Mouse (Mus musculus): Measurements from ENCODE around the gene Clba1. TPM values are rescaled to one million over a fixed set of nuclear protein-coding genes. Genes with fewer than 3 reads are reported as not detected.

The Clba1 gene
- polyA plus RNA-seq, 1 experiment from 2014 or later: 17.0 TPM

- 90% methylated on average over 9 of the region's 9 CpGs for WGBS
- no peak overlapping the region for H3K9ac ChIP-seq (ENCODE audit: low read length)
- H3K27me3 ChIP-seq (replicated peaks; ENCODE audit: control insufficient read depth, insufficient read depth, low read length): no peaks in the 10 kb centered on the region
- no peak overlapping the region for H3K4me3 ChIP-seq (ENCODE audit: low read depth, low read length)
- H3K9me3 ChIP-seq (replicated peaks; ENCODE audit: control insufficient read depth, low read length): no peaks in the 10 kb centered on the region
- H3K36me3 ChIP-seq (ENCODE audit: control insufficient read depth, insufficient read depth, low read length): no peaks in the 10 kb centered on the region
- H3K4me2 ChIP-seq (ENCODE audit: low read length): no peak overlapping the region
- ATAC-seq (no peak), DNase-seq (ENCODE audit: low spot score) (no peak)
- H3K27ac ChIP-seq (ENCODE audit: low read depth, low read length): no peak overlapping the region
- H3K4me1 ChIP-seq (ENCODE audit: control insufficient read depth, insufficient read depth, low read length): no peaks in the 10 kb centered on the region
Measured at GRCm38 (mm10) chr12:112858581-112859336, 50.0 kb downstream of the Clba1 start.

DNA sequence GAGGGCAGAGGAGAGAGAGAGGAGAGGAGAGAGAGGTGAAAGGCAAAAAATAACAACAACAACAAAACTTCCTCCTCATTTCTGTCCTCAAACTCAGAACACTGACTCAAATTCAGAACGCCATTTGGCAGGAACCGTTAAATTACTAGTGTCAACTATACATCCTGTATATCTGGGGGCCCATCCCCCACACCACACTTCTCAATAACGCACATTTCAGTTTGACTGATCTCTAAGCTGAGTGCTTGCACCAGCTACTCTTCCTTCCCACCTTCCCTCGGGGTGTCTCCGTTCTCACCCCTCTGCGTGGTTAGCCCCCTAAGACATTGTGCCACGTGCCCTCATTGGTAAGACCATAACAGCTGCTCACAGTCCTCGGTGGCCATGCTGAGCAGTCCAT lies 51.2 kb downstream of the Clba1 start:
- WGBS: 79% methylated on average over 8 of the region's 8 CpGs
- no peaks in the 10 kb centered on the region for H3K27me3 ChIP-seq (replicated peaks; ENCODE audit: control insufficient read depth, insufficient read depth, low read length)
- ATAC-seq: no peak

GRCm38 (mm10) chr12:112860765-112861164 lies 52.0 kb downstream of the Clba1 start:
- ATAC-seq (no peak), DNase-seq (ENCODE audit: low spot score) (no peak)
- 72% methylated on average over 7 of the region's 7 CpGs for WGBS
- Histone ChIP-seq H3K9me3 (replicated peaks; ENCODE audit: control insufficient read depth, low read length) (no peaks in the 10 kb centered on the region), H3K9ac (ENCODE audit: low read length) (no peak overlapping the region), H3K4me2 (ENCODE audit: low read length) (no peak overlapping the region), H3K36me3 (ENCODE audit: control insufficient read depth, insufficient read depth, low read length) (no peaks in the 10 kb centered on the region), H3K27ac (ENCODE audit: low read depth, low read length) (no peak overlapping the region), H3K4me3 (ENCODE audit: low read depth, low read length) (no peak overlapping the region), H3K4me1 (ENCODE audit: control insufficient read depth, insufficient read depth, low read length) (no peaks in the 10 kb centered on the region), H3K27me3 (replicated peaks; ENCODE audit: control insufficient read depth, insufficient read depth, low read length) (no peaks in the 10 kb centered on the region)

More for the DNA sequence above, 51.2 kb downstream of the Clba1 start:
- Histone ChIP-seq H3K9me3 (replicated peaks; ENCODE audit: control insufficient read depth, low read length) (no peaks in the 10 kb centered on the region), H3K9ac (ENCODE audit: low read length) (no peak overlapping the region), H3K36me3 (ENCODE audit: control insufficient read depth, insufficient read depth, low read length) (no peaks in the 10 kb centered on the region), H3K4me3 (ENCODE audit: low read depth, low read length) (no peak overlapping the region), H3K27ac (ENCODE audit: low read depth, low read length) (no peak overlapping the region), H3K4me2 (ENCODE audit: low read length) (no peak overlapping the region), H3K4me1 (ENCODE audit: control insufficient read depth, insufficient read depth, low read length) (no peaks in the 10 kb centered on the region)
- DNase-seq (ENCODE audit: low spot score): no peak

DNA sequence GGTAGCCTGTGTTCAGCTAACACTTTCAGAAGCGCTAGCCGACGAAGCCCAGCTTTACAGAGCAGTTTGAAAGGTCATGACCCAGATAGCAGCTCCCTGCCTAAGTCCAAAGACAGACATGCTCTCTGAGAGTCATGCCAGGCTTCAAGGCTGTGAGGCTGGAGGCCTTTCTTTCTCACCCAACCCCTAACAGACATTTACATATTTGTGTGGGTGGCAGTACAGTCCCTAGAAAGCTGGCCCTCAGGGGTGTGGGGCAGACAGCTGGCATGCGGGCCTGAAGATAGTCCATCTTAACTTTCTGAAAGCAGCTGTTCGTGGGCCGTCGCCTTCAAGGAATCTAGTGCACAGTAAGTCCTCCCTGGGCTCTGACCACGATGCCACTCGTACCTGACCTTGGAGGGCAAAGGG lies 53.2 kb downstream of the Clba1 start:
- no peak overlapping the region for H3K27ac ChIP-seq (ENCODE audit: low read depth, low read length)
- no peak overlapping the region for H3K4me3 ChIP-seq (ENCODE audit: low read depth, low read length)
- H3K36me3 ChIP-seq (ENCODE audit: control insufficient read depth, insufficient read depth, low read length): no peaks in the 10 kb centered on the region
- no peaks in the 10 kb centered on the region for H3K27me3 ChIP-seq (replicated peaks; ENCODE audit: control insufficient read depth, insufficient read depth, low read length)
- H3K9me3 ChIP-seq (replicated peaks; ENCODE audit: control insufficient read depth, low read length): no peaks in the 10 kb centered on the region
- DNase-seq (ENCODE audit: low spot score): no peak
- H3K4me2 ChIP-seq (ENCODE audit: low read length): no peak overlapping the region
- H3K9ac ChIP-seq (ENCODE audit: low read length): no peak overlapping the region
- ATAC-seq: no peak
- H3K4me1 ChIP-seq (ENCODE audit: control insufficient read depth, insufficient read depth, low read length): no peaks in the 10 kb centered on the region
- WGBS: 80% methylated on average over 9 of the region's 9 CpGs

GRCm38 (mm10) chr12:112864804-112865203 lies 56.1 kb downstream of the Clba1 start:
- 91% methylated on average over 7 of the region's 7 CpGs for WGBS
- Histone ChIP-seq H3K4me2 (ENCODE audit: low read length) (no peak overlapping the region), H3K9me3 (replicated peaks; ENCODE audit: control insufficient read depth, low read length) (no peaks in the 10 kb centered on the region), H3K4me3 (ENCODE audit: low read depth, low read length) (no peak overlapping the region), H3K9ac (ENCODE audit: low read length) (no peak overlapping the region), H3K4me1 (ENCODE audit: control insufficient read depth, insufficient read depth, low read length) (no peaks in the 10 kb centered on the region), H3K36me3 (ENCODE audit: control insufficient read depth, insufficient read depth, low read length) (no peaks in the 10 kb centered on the region), H3K27me3 (replicated peaks; ENCODE audit: control insufficient read depth, insufficient read depth, low read length) (no peaks in the 10 kb centered on the region), H3K27ac (ENCODE audit: low read depth, low read length) (no peak overlapping the region)
- no peak for DNase-seq (ENCODE audit: low spot score)
- no peak for ATAC-seq

Other genes with a start within 250 kb of the Clba1 start
- 2.6 and 2.9 TPM in 2 replicates for gene Inf2, start 220.2 kb upstream of the Clba1 start, polyA plus RNA-seq (2014; fragmentation: Nextera tagmentation; extraction: Ambion mirVana)
- 2.0 and 2.1 TPM in 2 replicates for gene Adssl1, start 188.9 kb upstream of the Clba1 start, polyA plus RNA-seq (2014; fragmentation: Nextera tagmentation; extraction: Ambion mirVana)
- gene Siva1, start 164.3 kb upstream of the Clba1 start, polyA plus RNA-seq (2014; fragmentation: Nextera tagmentation; extraction: Ambion mirVana): 94.1 and 155 TPM in 2 replicates
- 61.7 and 65.4 TPM in 2 replicates for gene Akt1, start 134.1 kb upstream of the Clba1 start, polyA plus RNA-seq (2014; fragmentation: Nextera tagmentation; extraction: Ambion mirVana)
- 1.0 and 1.8 TPM in 2 replicates for gene Zbtb42, start 130.1 kb upstream of the Clba1 start, polyA plus RNA-seq (2014; fragmentation: Nextera tagmentation; extraction: Ambion mirVana)
- gene Cep170b, start 88.5 kb upstream of the Clba1 start, polyA plus RNA-seq (2014; fragmentation: Nextera tagmentation; extraction: Ambion mirVana): 10.3 and 15.7 TPM in 2 replicates
- 5.9 and 7.0 TPM in 2 replicates for gene Pld4, start 48.3 kb upstream of the Clba1 start, polyA plus RNA-seq (2014; fragmentation: Nextera tagmentation; extraction: Ambion mirVana)
- 0.29 and 0.51 TPM in 2 replicates for gene Ahnak2, start 6.3 kb upstream of the Clba1 start, polyA plus RNA-seq (2014; fragmentation: Nextera tagmentation; extraction: Ambion mirVana)
- 101 and 112 TPM in 2 replicates for gene Cdca4, start 20.5 kb downstream of the Clba1 start, polyA plus RNA-seq (2014; fragmentation: Nextera tagmentation; extraction: Ambion mirVana)
- gene Gpr132, start 59.3 kb downstream of the Clba1 start, polyA plus RNA-seq (2014; fragmentation: Nextera tagmentation; extraction: Ambion mirVana): not detected in 2 replicates
- gene Jag2, start 120.8 kb downstream of the Clba1 start, polyA plus RNA-seq (2014; fragmentation: Nextera tagmentation; extraction: Ambion mirVana): 5.3 and 7.5 TPM in 2 replicates
- gene Nudt14, start 133.2 kb downstream of the Clba1 start, polyA plus RNA-seq (2014; fragmentation: Nextera tagmentation; extraction: Ambion mirVana): 62.8 and 75.9 TPM in 2 replicates
- gene Btbd6, start 167.5 kb downstream of the Clba1 start, polyA plus RNA-seq (2014; fragmentation: Nextera tagmentation; extraction: Ambion mirVana): 35.0 and 37.5 TPM in 2 replicates
- 43.0 and 51.0 TPM in 2 replicates for gene Brf1, start 191.8 kb downstream of the Clba1 start, polyA plus RNA-seq (2014; fragmentation: Nextera tagmentation; extraction: Ambion mirVana)
- gene Pacs2, start 205.6 kb downstream of the Clba1 start, polyA plus RNA-seq (2014; fragmentation: Nextera tagmentation; extraction: Ambion mirVana): 16.1 and 21.6 TPM in 2 replicates

All from forebrain, embryonic 14.5 days (tissue).